In the genomic region with DNA sequence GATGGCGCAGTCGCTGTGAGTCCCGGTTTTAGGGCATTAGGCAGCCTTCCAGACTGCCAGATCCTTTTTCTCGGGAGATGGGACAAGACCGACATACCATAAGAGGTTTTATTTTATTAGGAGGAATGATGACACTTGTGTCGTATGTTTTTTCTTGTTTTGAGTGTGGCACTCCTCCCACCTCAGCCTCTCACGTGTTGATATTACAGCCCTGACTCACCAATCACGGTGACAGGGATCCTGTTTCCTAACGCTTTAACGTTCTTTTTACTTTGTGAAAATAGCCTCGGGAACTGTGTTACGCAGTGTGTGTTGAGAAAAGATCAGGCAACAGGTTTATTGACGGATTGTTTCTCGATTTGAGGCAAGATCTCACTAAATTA, we compare ENCODE assay signal across 8 mouse cellular contexts. TPM values are rescaled to one million over a fixed set of nuclear protein-coding genes. Genes with fewer than 3 reads are reported as not detected.
A peak's percentile ranks its signal among the peaks of the same experiment; 100 is the strongest.
DNase-seq lines count a peak whose midpoint lies in the region; ATAC-seq and TF ChIP-seq lines count a peak whose summit lies in the region.

No protein-coding gene starts in this region.

- H3K27ac ChIP-seq in cerebellum, adult 2 months (ENCODE audit: insufficient read depth, low read length) = peak overlapping the region; percentile 8; the same call in 1 of the 2 replicates
- H3K27ac ChIP-seq in forebrain, embryonic 16.5 days (ENCODE audit: low read length) = peak overlapping the region; percentile 85
- H3K27ac ChIP-seq in limb, embryonic 10.5 days = peak overlapping the region; percentile 89
- H3K27ac ChIP-seq in midbrain, embryonic 11.5 days (ENCODE audit: low read depth, low read length) = no peak overlapping the region; the same call in 1 of the 2 replicates

- ATAC-seq in forebrain, embryonic 16.5 days = no peak
- ATAC-seq in midbrain, embryonic 11.5 days (ENCODE audit: low FRiP score) = no peak

- H3K4me2 ChIP-seq in forebrain, embryonic 16.5 days (ENCODE audit: low read length) = peak overlapping the region; percentile 93
- H3K4me2 ChIP-seq in midbrain, embryonic 11.5 days = peak overlapping the region; percentile 75

- H3K27me3 ChIP-seq in cerebellum, adult 2 months (ENCODE audit: control insufficient read depth, insufficient read depth, low read length) = no peaks in the 10 kb centered on the region
- H3K27me3 ChIP-seq in forebrain, embryonic 16.5 days (replicated peaks; ENCODE audit: control insufficient read depth, insufficient read depth, low read length) = no peaks in the 10 kb centered on the region
- no peaks in the 10 kb centered on the region for H3K27me3 ChIP-seq in limb, embryonic 10.5 days (ENCODE audit: low read depth, poor library complexity, severe bottlenecking)
- H3K27me3 ChIP-seq in midbrain, embryonic 11.5 days (ENCODE audit: control insufficient read depth, insufficient read depth, low read length) = no peaks in the 10 kb centered on the region

- TF ChIP-seq CTCF in cerebellum, adult 2 months (IDR thresholded peaks at IDR 0.05; ENCODE audit: borderline replicate concordance, insufficient read depth, low read depth, low read length) = no peak

- peak overlapping the region; percentile 73 for H3K4me3 ChIP-seq in cerebellum, adult 2 months (replicated peaks; ENCODE audit: insufficient read depth, low read depth, low read length)
- H3K4me3 ChIP-seq in forebrain, embryonic 16.5 days (replicated peaks; ENCODE audit: low read length) = peak overlapping the region; percentile 75
- peak overlapping the region; percentile 91 for H3K4me3 ChIP-seq in limb, embryonic 10.5 days
- H3K4me3 ChIP-seq in midbrain, embryonic 11.5 days (ENCODE audit: low read depth, low read length) = peak overlapping the region; percentile 87

- H3K4me1 ChIP-seq in cerebellum, adult 2 months (ENCODE audit: control insufficient read depth, insufficient read depth, low read length) = no peaks in the 10 kb centered on the region
- peaks cover 20% of the 10 kb centered on the region for H3K4me1 ChIP-seq in forebrain, embryonic 16.5 days (replicated peaks; ENCODE audit: control insufficient read depth, insufficient read depth, low read length)
- H3K4me1 ChIP-seq in limb, embryonic 10.5 days = peaks cover 12% of the 10 kb centered on the region
- H3K4me1 ChIP-seq in midbrain, embryonic 11.5 days (ENCODE audit: control insufficient read depth, insufficient read depth, low read length) = peaks cover 15% of the 10 kb centered on the region

- TF ChIP-seq POLR2A in cerebellum, adult 2 months (IDR thresholded peaks at IDR 0.05; ENCODE audit: borderline replicate concordance, insufficient read depth, low read length) = no peak

- H3K9ac ChIP-seq in forebrain, embryonic 16.5 days (replicated peaks; ENCODE audit: low read depth, low read length) = peak overlapping the region; percentile 80
- H3K9ac ChIP-seq in midbrain, embryonic 11.5 days (ENCODE audit: low read length) = peak overlapping the region; percentile 84

- WGBS in cerebellum, adult 2 months = 3% methylated on average over 14 of the region's 14 CpGs
- 5% methylated on average over 14 of the region's 14 CpGs for WGBS in forebrain, embryonic 16.5 days
- 9% methylated on average over 14 of the region's 14 CpGs for WGBS in limb, embryonic 10.5 days
- WGBS in midbrain, embryonic 11.5 days = 18% methylated on average over 14 of the region's 14 CpGs

- no peaks in the 10 kb centered on the region for H3K9me3 ChIP-seq in forebrain, embryonic 16.5 days (ENCODE audit: control insufficient read depth, low read length)
- H3K9me3 ChIP-seq in limb, embryonic 10.5 days (replicated peaks) = no peaks in the 10 kb centered on the region
- H3K9me3 ChIP-seq in midbrain, embryonic 11.5 days (ENCODE audit: control insufficient read depth, low read length) = no peaks in the 10 kb centered on the region

- no peak for DNase-seq in cerebellum, adult 2 months
- DNase-seq in cerebellum, adult 8-10 months = no peak
- DNase-seq in thymus, postnatal 0 days (ENCODE audit: low spot score) = peak; percentile 10
- no peak for DNase-seq in thymus, postnatal 4 days
- no peak for DNase-seq in limb, embryonic 10.5 days (ENCODE audit: low spot score)
- DNase-seq in midbrain, embryonic 11.5 days (ENCODE audit: low spot score, missing footprints) = no peak
- no peak for DNase-seq in thymus, postnatal 25 days

- H3K36me3 ChIP-seq in forebrain, embryonic 16.5 days (ENCODE audit: control insufficient read depth, insufficient read depth) = peaks cover 15% of the 10 kb centered on the region
- peaks cover 39% of the 10 kb centered on the region for H3K36me3 ChIP-seq in limb, embryonic 10.5 days
- H3K36me3 ChIP-seq in midbrain, embryonic 11.5 days (ENCODE audit: control insufficient read depth, insufficient read depth, low read length) = peaks cover 13% of the 10 kb centered on the region

RNA-seq across cellular contexts. Expression of a gene that starts 1.2 kb away (rescaled TPM):
- polyA plus RNA-seq in cerebellum, adult 2 months (2012; rRNA removed) = 25.5 and 27.5 TPM in 2 replicates
- 15.6 and 20.2 TPM in 2 replicates for polyA plus RNA-seq in thymus, postnatal 0 days (2015; fragmentation: Nextera tagmentation; extraction: Ambion mirVana)
- 22.4 and 25.1 TPM in 2 replicates for polyA plus RNA-seq in forebrain, embryonic 16.5 days (2015; fragmentation: Nextera tagmentation; extraction: Ambion mirVana)
- polyA plus RNA-seq in limb, embryonic 10.5 days (2016; fragmentation: Nextera tagmentation; extraction: Ambion mirVana) = 16.0 and 19.2 TPM in 2 replicates
- polyA plus RNA-seq in midbrain, embryonic 11.5 days (2014; fragmentation: Nextera tagmentation; extraction: Ambion mirVana) = 15.9 TPM in 2 replicates

RNA-seq across cellular contexts. Expression of a gene that starts 8.8 kb away (rescaled TPM):
- 411 and 431 TPM in 2 replicates for polyA plus RNA-seq in cerebellum, adult 2 months (2012; rRNA removed)
- polyA plus RNA-seq in thymus, postnatal 0 days (2015; fragmentation: Nextera tagmentation; extraction: Ambion mirVana) = 1,051 and 1,112 TPM in 2 replicates
- polyA plus RNA-seq in forebrain, embryonic 16.5 days (2015; fragmentation: Nextera tagmentation; extraction: Ambion mirVana) = 484 and 499 TPM in 2 replicates
- 711 and 800 TPM in 2 replicates for polyA plus RNA-seq in limb, embryonic 10.5 days (2016; fragmentation: Nextera tagmentation; extraction: Ambion mirVana)
- polyA plus RNA-seq in midbrain, embryonic 11.5 days (2014; fragmentation: Nextera tagmentation; extraction: Ambion mirVana) = 842 and 869 TPM in 2 replicates

RNA-seq across cellular contexts. Expression of a gene that starts 40.2 kb away (rescaled TPM):
- polyA plus RNA-seq in cerebellum, adult 2 months (2012; rRNA removed) = 9.9 and 11.5 TPM in 2 replicates
- polyA plus RNA-seq in thymus, postnatal 0 days (2015; fragmentation: Nextera tagmentation; extraction: Ambion mirVana) = 46.4 and 52.7 TPM in 2 replicates
- polyA plus RNA-seq in forebrain, embryonic 16.5 days (2015; fragmentation: Nextera tagmentation; extraction: Ambion mirVana) = 17.5 and 19.4 TPM in 2 replicates
- 14.2 and 15.6 TPM in 2 replicates for polyA plus RNA-seq in limb, embryonic 10.5 days (2016; fragmentation: Nextera tagmentation; extraction: Ambion mirVana)
- polyA plus RNA-seq in midbrain, embryonic 11.5 days (2014; fragmentation: Nextera tagmentation; extraction: Ambion mirVana) = 18.3 and 19.7 TPM in 2 replicates

RNA-seq across cellular contexts. Expression of a gene that starts 54.6 kb away (rescaled TPM):
- polyA plus RNA-seq in cerebellum, adult 2 months (2012; rRNA removed) = 122 and 134 TPM in 2 replicates
- 159 and 168 TPM in 2 replicates for polyA plus RNA-seq in thymus, postnatal 0 days (2015; fragmentation: Nextera tagmentation; extraction: Ambion mirVana)
- polyA plus RNA-seq in forebrain, embryonic 16.5 days (2015; fragmentation: Nextera tagmentation; extraction: Ambion mirVana) = 230 and 262 TPM in 2 replicates
- 276 and 293 TPM in 2 replicates for polyA plus RNA-seq in limb, embryonic 10.5 days (2016; fragmentation: Nextera tagmentation; extraction: Ambion mirVana)
- 384 and 403 TPM in 2 replicates for polyA plus RNA-seq in midbrain, embryonic 11.5 days (2014; fragmentation: Nextera tagmentation; extraction: Ambion mirVana)
